Mouse (Mus musculus) gastrocnemius, adult 18-20 months (tissue): ENCODE measurements at regions not wholly inside any gene's neighbourhood (a gene's known extent, or its start where the extent isn't known, plus 50 kb on each side); places are given as distances from the start of the nearest gene placed in this dataset.

Experiments used
- DNase-seq: peaks from one replicate; pipeline ENCODE4 v3.0.0; 2021; ENCODE audit warnings: low spot score

- no peak for DNase-seq
Observed at GRCm38 (mm10) chr1:143881192-143881591, 104.1 kb downstream of the Uchl5 start.

- no peak for DNase-seq
Observed at GRCm38 (mm10) chr1:143879622-143880021, 102.5 kb downstream of the Uchl5 start.

- no peak for DNase-seq
Observed at GRCm38 (mm10) chr1:143878266-143878665, 101.2 kb downstream of the Uchl5 start.

GRCm38 (mm10) chr1:143860319-143860718 lies 83.2 kb downstream of the Uchl5 start:
- no peak for DNase-seq

GRCm38 (mm10) chr1:143858532-143858931 lies 81.5 kb downstream of the Uchl5 start:
- no peak for DNase-seq
